16 mouse cellular contexts compared by ENCODE assay signal in the genomic region with DNA sequence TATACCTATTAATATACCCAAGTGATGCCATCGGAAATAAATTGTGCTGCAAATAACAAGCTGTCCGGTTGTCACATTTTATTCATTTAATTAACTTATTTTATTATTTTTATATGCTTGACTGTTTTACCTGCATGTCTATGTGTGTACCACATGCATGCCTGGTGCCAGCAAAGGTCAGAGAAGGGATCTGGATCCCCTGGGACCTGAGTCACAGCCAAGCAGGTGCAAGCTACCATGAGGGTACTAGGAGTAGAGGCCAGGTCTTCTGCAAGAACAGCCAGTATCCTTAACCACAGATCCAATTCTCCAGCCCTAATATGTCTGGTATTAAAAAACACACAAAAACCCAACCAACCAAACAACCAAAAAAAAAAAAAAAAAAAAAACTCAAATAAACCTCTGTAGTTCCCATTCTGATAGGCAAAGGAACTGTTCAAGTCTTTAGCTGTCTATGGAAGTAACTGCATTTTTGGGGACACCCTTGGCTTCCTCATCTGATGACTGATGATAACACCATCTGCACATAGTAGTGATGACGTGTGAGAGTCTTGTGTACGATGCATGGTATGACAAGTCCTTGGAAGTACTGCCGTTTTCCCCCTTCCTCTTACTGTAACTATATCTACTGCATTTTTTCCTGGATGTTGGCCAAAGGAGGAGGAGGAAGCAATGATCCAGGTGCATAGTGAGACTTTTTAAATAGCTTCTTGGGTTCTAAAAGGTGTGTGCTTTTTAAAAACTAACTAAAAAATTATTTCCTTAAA.
"Had no signal": no experiment of that assay in that cellular context is flagged by ENCODE, and none has a peak within 500 bp of the region (broad histone marks: within the 10 kb centered on the region; RNA-seq: fewer than 3 reads in every experiment).

No protein-coding gene starts in this region.

- DNase-seq: kidney, adult 11 months; kidney, adult 8-10 months; kidney, postnatal 10 days; left cerebral cortex, postnatal 4 days; liver, embryonic 13.5 days; lung, adult 2 months; lung, postnatal 4 days; right cerebral cortex, adult 18-20 months; right cerebral cortex, postnatal 14 days; right cerebral cortex, postnatal 4 days; thymus, adult 2 months; thymus, postnatal 4 days had no signal

- H3K4me3 ChIP-seq: kidney, embryonic 15.5 days; limb, embryonic 12.5 days; limb, embryonic 15.5 days; liver, embryonic 13.5 days; midbrain, embryonic 12.5 days had no signal

- H3K4me2 ChIP-seq: kidney, embryonic 15.5 days; limb, embryonic 12.5 days; limb, embryonic 15.5 days; liver, embryonic 13.5 days; midbrain, embryonic 12.5 days had no signal

- H3K9me3 ChIP-seq: kidney, embryonic 15.5 days; limb, embryonic 12.5 days; limb, embryonic 15.5 days; liver, embryonic 13.5 days; midbrain, embryonic 12.5 days had no signal

- H3K27ac ChIP-seq: kidney, embryonic 15.5 days; limb, embryonic 12.5 days; limb, embryonic 15.5 days; liver, embryonic 13.5 days; midbrain, embryonic 12.5 days had no signal

- H3K27me3 ChIP-seq: kidney, embryonic 15.5 days; limb, embryonic 12.5 days; limb, embryonic 15.5 days; liver, embryonic 13.5 days; midbrain, embryonic 12.5 days had no signal

- H3K36me3 ChIP-seq: kidney, embryonic 15.5 days; liver, embryonic 13.5 days; midbrain, embryonic 12.5 days had no signal

- H3K9ac ChIP-seq: kidney, embryonic 15.5 days; limb, embryonic 12.5 days; limb, embryonic 15.5 days; liver, embryonic 13.5 days; midbrain, embryonic 12.5 days had no signal

- H3K4me1 ChIP-seq: kidney, embryonic 15.5 days; limb, embryonic 12.5 days; liver, embryonic 13.5 days; midbrain, embryonic 12.5 days had no signal
